Mouse (Mus musculus): Measurements from ENCODE around the gene 1110057P08Rik.
"Not testable (repeated sequence)": the region's sequence is repeated elsewhere in the genome, so short reads cannot be mapped to it uniquely, and the experiment has no call there.

1110057P08Rik gene

DNA sequence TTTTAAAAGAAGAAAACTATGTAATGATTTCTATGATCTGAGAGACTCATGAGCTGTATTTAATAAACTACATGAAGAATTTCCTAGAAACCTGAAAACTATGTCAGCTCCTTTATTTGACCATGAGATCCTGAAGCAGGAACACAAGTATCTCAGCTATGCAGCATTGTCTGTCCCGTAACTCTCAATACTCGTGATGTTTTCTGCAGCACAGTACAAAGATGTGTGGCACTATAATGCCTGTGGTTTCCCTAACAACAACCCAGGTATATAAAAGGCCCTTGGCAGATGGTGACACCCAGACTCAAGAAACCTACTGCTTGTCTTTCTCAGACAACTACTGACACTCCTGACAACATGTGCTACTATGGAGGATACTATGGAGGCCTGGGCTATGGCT lies at the start of gene 1110057P08Rik:
TSS of gene 1110057P08Rik (plus strand) at position 301 of the 400 bp plus-strand sequence.
- DNase-seq (ENCODE audit: extremely low read depth, low read depth): no peak

DNA sequence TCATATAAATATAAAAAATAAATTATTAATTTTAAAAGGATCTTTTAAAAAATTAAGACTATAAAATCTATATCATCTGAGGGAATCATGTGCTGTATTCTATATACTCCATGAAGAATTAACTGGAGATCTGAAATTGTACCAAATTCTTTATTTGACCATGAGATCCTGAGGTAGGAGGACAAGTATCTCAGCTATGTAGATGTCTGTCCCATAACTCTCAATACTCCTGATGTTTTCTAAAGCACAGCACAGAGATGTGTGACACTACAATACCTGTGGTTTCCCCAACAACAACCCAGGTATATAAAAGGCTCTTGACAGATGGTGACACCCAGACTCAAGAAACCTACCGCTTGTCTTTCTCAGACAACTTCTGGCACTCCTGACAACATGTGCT lies 34.0 kb upstream of the 1110057P08Rik start, which contains the start of gene Gm6358:
TSS of gene Gm6358 (plus strand) at position 301 of the 400 bp plus-strand sequence.
- DNase-seq (ENCODE audit: extremely low read depth, low read depth): no peak

DNA sequence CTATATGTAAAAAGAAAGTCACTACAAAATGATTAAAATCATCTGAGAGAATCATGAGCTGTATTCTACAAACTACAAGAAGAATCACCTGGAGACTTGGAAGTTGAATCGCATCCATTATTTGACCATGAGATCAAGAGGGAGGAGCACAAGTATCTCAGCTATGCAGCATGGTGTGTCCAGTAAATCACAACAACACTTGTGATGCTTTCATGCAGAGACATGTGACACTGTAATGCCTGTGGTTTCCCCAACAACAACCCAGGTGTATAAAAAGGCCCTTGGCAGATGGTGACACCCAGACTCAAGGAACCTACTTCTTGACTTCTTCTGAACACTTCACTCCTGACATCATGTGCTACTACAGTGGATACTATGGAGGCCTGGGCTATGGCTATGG lies 23.7 kb upstream of the 1110057P08Rik start, which contains the start of gene Gm10061:
TSS of gene Gm10061 (plus strand) at position 301 of the 400 bp plus-strand sequence.
- DNase-seq (ENCODE audit: extremely low read depth, low read depth): no peak

DNA sequence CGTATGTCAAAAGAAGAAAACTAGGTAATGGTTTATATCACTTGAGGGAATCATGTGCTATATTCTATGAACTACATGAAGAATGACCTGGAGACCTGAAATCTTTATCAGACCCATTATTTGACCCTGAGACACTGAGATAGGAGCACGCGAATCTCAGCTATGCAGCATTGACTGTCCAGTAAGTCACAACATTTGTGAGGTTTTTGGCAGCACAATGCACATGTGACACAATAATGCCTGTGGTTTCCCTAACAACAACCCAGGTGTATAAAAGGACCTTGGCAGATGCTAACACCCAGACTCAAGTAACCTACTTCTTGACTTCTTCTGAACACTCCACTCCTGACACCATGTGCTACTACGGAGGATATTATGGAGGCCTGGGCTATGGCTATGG lies 16.9 kb upstream of the 1110057P08Rik start, which contains the start of gene Gm9789:
TSS of gene Gm9789 (plus strand) at position 301 of the 400 bp plus-strand sequence.
- DNase-seq (ENCODE audit: extremely low read depth, low read depth): no peak

DNA sequence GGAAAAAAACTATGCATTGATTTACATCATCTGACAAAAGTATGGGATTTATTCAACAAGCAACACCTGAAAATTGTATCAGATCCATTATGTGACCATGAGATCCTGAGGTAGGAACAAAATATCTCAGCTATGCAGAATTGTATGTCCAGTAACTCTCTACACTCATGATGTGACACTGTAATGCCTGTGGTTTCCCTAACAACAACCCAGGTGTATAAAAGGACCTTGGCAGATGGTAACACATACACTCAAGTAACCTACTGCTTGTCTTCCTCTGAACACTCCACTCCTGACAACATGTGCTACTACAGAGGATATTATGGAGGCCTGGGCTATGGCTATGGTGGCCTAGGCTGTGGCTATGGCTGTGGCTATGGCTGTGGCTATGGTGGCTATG lies 5.3 kb upstream of the 1110057P08Rik start, which contains the start of gene Gm7735:
TSS of gene Gm7735 (plus strand) at position 301 of the 400 bp plus-strand sequence.
- DNase-seq (ENCODE audit: extremely low read depth, low read depth): not testable (repeated sequence)

DNA sequence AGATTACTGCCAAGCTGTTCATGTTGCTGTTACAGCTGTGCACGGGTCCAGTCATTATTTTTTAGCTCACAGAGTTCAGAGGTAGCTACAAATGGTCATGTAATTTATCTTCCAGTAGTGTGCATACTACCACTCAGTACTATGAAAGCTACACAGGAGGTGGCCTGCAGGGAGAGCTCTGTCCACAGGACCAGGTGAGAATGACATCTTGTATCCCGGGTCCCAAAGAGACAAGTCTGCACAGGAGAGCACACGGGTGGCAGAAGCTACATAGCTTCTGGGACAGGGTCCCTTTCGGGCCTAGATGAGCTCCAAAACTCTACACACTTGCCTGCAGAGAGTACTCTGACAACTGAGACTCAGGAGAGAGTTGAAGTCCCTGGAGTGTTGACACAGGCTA lies 14.1 kb downstream of the 1110057P08Rik start:
- no peak for DNase-seq (ENCODE audit: extremely low read depth, low read depth)

DNA sequence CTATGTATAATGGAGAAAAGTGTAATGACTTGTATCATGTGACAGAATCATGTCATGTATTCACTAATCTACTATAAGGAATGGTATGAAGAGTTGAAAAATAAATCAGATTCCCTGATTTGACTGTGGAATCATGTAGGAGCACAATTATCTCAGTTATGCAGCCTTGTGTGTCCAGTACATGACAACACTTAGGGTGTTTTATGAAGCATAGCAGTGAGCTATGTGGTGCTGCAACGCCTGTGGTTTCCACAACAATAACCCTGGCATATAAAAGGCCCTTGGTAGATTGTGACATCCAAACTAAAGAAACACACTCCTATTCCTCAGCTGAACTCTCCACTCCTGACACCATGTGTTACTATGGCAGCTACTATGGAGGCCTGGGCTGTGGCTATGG lies 31.0 kb downstream of the 1110057P08Rik start, which contains the start of gene Krtap20-2:
TSS of gene Krtap20-2 (plus strand) at position 301 of the 400 bp plus-strand sequence.
- no peak for DNase-seq (ENCODE audit: extremely low read depth, low read depth)

Data from MEL-GATA-1-ER (cell line).